Mouse (Mus musculus): ENCODE data around the gene Rab24.
A peak's percentile ranks its signal among the peaks of the same experiment; 100 is the strongest.

Rab24 gene

GRCm38 (mm10) chr13:55329109-55329682 is 7.5 kb upstream of the Rab24 start:
- DNase-seq (ENCODE audit: inconsistent ontology term), result no peak

GRCm38 (mm10) chr13:55328641-55329040 is 6.9 kb upstream of the Rab24 start:
- DNase-seq (ENCODE audit: inconsistent ontology term), result no peak

GRCm38 (mm10) chr13:55328171-55328570 is 6.4 kb upstream of the Rab24 start:
- peak; percentile 7 for DNase-seq (ENCODE audit: inconsistent ontology term)

- peak; percentile 94 for DNase-seq (ENCODE audit: inconsistent ontology term)
Observed at GRCm38 (mm10) chr13:55327633-55328032, 5.9 kb upstream of the Rab24 start.

DNA sequence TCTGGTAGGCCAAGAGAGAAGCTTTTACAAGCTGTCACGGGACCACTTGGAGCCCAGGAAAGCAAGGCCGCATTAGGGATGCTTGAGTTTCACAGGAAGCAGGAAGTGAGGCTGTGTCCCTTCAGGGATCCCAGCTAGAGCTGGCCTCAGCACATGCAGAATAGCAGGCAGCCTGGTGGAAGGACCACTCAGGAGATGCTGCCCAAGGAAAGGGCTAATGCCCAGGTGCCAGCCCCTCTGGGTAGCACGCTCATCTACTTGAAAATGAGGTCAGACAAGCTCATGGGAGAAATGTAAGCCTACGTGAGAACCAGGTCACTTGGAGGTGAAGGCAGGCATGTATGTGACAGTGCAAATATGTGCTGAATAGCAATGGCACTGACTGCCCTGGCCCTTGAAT is 5.4 kb upstream of the Rab24 start:
- DNase-seq (ENCODE audit: inconsistent ontology term), result no peak

- no peak for DNase-seq (ENCODE audit: inconsistent ontology term)
Observed at GRCm38 (mm10) chr13:55325596-55325995, 3.9 kb upstream of the Rab24 start.

DNA sequence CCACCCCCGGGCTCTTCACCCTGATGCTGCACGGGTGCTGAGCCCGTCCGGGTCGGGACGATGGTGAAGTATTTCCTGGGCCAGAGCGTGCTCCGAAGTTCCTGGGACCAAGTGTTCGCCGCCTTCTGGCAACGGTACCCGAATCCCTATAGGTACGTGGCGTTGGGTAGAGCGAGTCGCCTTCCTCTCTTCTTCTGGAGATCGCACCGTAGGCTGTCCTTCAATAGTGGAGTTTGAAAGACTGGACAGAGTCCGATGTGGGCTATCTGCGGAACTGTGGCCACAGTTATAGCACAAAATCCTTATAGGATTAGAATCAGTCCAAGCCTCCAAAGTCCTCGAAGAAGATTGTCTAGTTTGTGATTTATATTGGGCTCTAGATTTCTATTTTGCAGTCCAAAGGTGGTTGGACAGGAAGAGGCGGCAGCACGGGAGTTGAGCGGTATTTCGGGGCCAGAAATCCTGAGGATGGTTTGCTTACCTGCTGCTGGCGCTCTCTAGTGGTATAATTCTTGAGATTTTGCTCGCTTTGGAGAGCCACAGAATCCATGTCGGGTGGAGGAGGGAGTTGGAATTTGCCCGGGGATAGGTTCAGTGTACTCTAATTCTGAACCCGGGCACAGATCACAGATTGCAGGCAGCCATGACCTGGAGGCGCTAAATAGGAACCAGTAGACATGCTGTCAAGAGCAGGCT is 532 bp upstream of the Rab24 start:
- DNase-seq (ENCODE audit: inconsistent ontology term), result peak; percentile 53

DNA sequence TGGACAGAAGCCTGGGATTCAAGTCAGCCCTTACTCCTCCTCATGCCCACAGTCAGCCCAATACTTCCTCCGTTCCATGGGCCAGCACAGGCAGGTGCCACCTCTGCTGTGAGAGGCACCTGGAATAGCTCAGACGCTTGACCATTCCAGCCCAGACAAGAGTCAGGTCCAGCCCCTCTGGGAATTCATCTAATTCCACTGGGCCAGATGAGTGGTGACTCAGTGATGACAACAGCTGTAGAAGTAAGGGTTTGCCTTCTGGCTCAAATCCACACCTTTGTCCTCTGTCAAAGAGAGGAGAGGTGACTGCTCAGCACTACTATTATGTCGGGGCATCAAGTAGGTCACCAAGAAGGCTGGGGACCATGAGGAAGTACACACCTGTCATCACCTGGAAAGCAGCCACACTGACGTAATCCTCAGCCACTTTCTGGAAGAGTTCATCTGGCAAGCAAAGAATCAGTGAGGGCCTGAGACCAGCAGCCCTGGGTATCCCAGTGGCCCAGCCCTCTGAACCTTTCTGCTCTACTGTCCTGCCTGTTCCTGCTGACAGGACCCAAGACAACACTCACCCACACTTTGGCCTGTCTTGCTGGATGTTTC is 1.7 kb downstream of the Rab24 start, which contains the start of gene Prelid1:
Gene Prelid1 (plus strand): TSS at position 570 of the 603 bp plus-strand sequence.
- DNase-seq (ENCODE audit: inconsistent ontology term), result no peak

DNA sequence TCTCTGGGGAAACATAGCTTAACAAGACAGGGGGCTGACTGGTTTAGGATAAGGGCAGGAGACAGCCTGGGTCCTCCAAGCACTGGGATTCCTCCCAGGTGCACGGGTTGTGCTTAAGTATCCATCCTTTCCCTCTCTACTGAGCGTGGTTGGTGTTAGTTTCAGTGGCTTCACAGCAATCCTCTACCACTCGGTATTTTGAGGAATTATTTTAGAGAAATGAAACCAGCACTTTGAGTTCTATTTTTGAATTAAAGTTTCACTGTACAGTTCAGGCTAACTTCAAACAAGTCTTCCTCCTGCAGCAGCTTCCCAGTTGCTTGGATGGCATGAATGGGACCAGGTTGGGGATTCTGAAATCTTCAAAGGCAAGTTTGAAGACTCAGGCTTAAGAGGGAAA is 3.4 kb downstream of the Rab24 start:
- no peak for DNase-seq (ENCODE audit: inconsistent ontology term)

DNA sequence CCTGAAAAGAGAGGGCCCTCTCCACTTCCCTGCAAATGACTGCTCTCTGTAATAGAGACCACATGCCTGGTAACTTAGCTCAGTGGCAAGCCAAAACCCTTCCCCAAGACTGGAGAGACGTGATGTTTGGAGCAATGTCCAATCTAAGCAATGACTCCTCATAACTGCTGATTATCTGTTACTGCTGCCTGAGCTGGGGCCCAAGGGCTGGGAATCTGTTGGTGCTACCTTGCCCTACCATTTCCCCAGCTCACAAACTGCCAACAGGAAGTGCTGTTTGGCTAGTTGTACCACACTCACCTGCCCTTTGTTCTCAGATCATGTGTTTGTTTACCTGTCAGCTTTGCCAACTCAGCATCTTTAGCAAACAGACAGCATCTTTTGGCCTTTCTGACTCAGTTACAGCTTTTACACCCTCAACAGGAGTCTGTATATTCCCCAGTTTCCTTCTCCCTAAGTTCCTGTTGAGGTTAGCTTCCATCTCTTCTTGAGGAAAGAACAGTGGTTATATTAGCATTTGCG is 6.8 kb downstream of the Rab24 start:
- DNase-seq (ENCODE audit: inconsistent ontology term), result no peak

DNA sequence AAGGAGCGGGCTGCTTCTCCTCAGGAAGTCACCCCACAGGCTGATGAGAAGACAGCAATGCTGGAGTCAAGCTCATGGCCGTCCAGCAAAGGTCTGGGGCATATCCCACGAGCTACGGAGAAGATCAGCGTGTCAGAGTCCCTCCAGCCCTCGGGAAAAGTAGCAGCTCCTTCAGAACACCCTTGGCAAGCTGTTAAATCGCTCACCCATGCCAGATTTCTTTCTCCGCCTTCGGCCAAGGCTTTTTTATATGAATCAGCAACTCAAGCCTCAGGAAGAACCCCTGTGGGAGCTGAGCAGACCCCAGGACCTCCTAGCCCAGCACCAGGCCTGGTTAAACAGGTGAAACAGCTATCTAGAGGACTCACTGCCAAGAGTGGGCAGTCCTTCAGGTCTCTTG is 8.7 kb downstream of the Rab24 start:
- DNase-seq (ENCODE audit: inconsistent ontology term), result no peak

DNA sequence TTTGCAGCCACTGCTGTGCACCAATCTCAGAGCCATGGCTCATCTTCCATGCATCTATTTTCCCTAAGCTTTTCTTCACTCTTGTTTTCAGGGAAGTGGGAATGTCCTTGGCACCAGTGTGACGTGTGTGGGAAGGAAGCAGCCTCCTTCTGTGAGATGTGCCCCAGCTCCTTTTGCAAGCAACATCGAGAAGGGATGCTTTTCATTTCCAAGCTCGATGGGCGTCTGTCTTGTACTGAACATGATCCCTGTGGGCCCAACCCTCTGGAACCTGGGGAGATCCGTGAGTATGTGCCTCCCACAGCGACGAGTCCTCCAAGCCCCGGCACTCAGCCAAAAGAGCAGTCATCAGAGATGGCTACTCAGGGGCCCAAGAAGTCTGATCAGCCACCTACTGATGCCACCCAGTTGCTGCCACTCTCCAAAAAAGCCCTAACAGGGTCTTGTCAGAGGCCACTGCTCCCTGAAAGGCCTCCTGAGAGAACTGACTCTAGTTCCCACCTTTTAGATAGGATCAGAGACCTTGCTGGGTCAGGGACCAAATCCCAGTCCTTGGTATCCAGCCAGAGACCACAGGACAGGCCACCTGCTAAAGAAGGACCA is 9.6 kb downstream of the Rab24 start:
- DNase-seq (ENCODE audit: inconsistent ontology term), result no peak

GRCm38 (mm10) chr13:55300913-55301312 is 20.8 kb downstream of the Rab24 start:
- DNase-seq (ENCODE audit: inconsistent ontology term), result no peak

DNA sequence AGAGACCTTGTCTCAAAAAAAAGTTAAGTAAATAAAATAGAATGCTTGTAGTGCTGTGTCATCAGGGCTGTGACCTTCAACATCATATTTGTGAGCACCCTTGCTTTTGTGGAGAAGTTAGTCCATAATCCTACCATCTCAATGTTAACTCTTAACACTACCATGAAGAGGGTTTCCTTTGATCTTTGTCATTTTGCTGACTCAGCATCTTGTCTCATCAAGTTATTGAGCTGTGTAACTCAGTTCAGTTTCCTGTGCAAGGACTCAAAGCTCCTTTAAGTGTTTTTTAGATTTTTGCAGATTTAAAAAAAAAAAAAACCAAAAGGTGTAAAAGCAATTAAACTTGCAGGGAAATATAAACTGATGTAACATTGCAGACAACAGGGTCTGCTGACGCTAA is 25.0 kb downstream of the Rab24 start:
- DNase-seq (ENCODE audit: inconsistent ontology term), result no peak

- no peak for DNase-seq (ENCODE audit: inconsistent ontology term)
Observed at GRCm38 (mm10) chr13:55288854-55289253, 32.9 kb downstream of the Rab24 start.

- DNase-seq (ENCODE audit: inconsistent ontology term), result no peak
Observed at GRCm38 (mm10) chr13:55277646-55278045, 44.1 kb downstream of the Rab24 start.

DNA sequence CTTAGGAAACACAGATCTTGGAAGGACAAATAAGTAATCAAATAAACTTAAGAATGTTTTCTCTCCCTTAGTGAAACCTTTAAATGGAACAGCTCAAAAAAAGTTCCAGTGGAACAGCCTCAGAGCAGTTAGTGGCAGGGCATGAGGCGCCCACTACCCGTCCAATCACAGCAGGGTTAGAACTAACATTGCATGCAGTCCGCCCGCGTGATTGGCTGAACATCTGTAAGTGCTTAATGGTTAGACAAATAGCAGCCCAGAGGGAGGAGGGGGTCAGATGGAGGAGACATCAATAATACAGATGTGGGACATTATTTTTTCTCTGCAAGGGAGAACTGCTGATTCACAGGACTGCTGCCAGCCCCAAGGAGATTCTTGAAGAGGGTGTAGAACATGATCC is 44.5 kb downstream of the Rab24 start:
- no peak for DNase-seq (ENCODE audit: inconsistent ontology term)
